Mouse (Mus musculus): Measurements from ENCODE around the gene Zfp786. TPM values are rescaled to one million over a fixed set of nuclear protein-coding genes. Genes with fewer than 3 reads are reported as not detected.
"Not testable (repeated sequence)": the region's sequence is repeated elsewhere in the genome, so short reads cannot be mapped to it uniquely, and the experiment has no call there.

Gene Zfp786
- polyA plus RNA-seq (2015; fragmentation: Nextera tagmentation; extraction: Ambion mirVana): 21.1 and 22.8 TPM in 2 replicates

GRCm38 (mm10) chr6:47830104-47831078 is at the start of gene Zfp786:
Zfp786 (minus strand) TSS chr6:47830867.
- H3K4me1 ChIP-seq: peaks cover 14% of the 10 kb centered on the region
- no peaks in the 10 kb centered on the region for H3K9me3 ChIP-seq
- H3K36me3 ChIP-seq (replicated peaks): peaks cover 6% of the 10 kb centered on the region
- 1% methylated on average over 64 of the region's 64 CpGs for WGBS
- H3K4me2 ChIP-seq: peak within 1 kb of the TSS; percentile 53
- H3K9ac ChIP-seq: peak within 1 kb of the TSS; percentile 92
- peak within 1 kb of the TSS; percentile 96 for H3K27ac ChIP-seq
- H3K4me3 ChIP-seq: peak within 1 kb of the TSS; percentile 79
- peak; percentile 95 for ATAC-seq (replicated peaks)
- no peaks in the 10 kb centered on the region for H3K27me3 ChIP-seq (replicated peaks)

- Histone ChIP-seq H3K36me3 (replicated peaks) (peaks cover 37% of the 10 kb centered on the region), H3K4me1 (peaks cover 18% of the 10 kb centered on the region), H3K9me3 (no peaks in the 10 kb centered on the region), H3K27me3 (replicated peaks) (no peaks in the 10 kb centered on the region), H3K9ac (no peak overlapping the region), H3K27ac (no peak overlapping the region), H3K4me2 (no peak overlapping the region), H3K4me3 (no peak overlapping the region)
- ATAC-seq (replicated peaks): no peak
- WGBS: 95% methylated on average over 10 of the region's 10 CpGs
Measured at GRCm38 (mm10) chr6:47880166-47880565, 49.5 kb upstream of the Zfp786 start.

- Histone ChIP-seq H3K27me3 (replicated peaks) (no peaks in the 10 kb centered on the region), H3K9me3 (no peaks in the 10 kb centered on the region), H3K36me3 (replicated peaks) (peaks cover 31% of the 10 kb centered on the region), H3K27ac (no peak overlapping the region), H3K4me1 (peaks cover 18% of the 10 kb centered on the region), H3K4me3 (peak overlapping the region; percentile 97), H3K4me2 (peak overlapping the region; percentile 61), H3K9ac (peak overlapping the region; percentile 98; the same call in 1 of the 2 replicates)
- WGBS: 66% methylated on average over 4 of the region's 4 CpGs
- no peak for ATAC-seq (replicated peaks)
Measured at GRCm38 (mm10) chr6:47879049-47879716, 48.5 kb upstream of the Zfp786 start.

GRCm38 (mm10) chr6:47878593-47878992 is 47.9 kb upstream of the Zfp786 start:
- H3K27ac ChIP-seq: peak overlapping the region; percentile 98

GRCm38 (mm10) chr6:47878133-47878514 is 47.5 kb upstream of the Zfp786 start:
- peaks cover 18% of the 10 kb centered on the region for H3K4me1 ChIP-seq
- ATAC-seq (replicated peaks): no peak
- WGBS: 0% methylated on average over 11 of the region's 11 CpGs
- H3K9me3 ChIP-seq: no peaks in the 10 kb centered on the region
- H3K27ac ChIP-seq: peak overlapping the region; percentile 98
- H3K4me2 ChIP-seq: peak overlapping the region; percentile 61
- peak overlapping the region; percentile 97 for H3K4me3 ChIP-seq
- H3K36me3 ChIP-seq (replicated peaks): peaks cover 22% of the 10 kb centered on the region
- H3K9ac ChIP-seq: peak overlapping the region; percentile 98
- H3K27me3 ChIP-seq (replicated peaks): no peaks in the 10 kb centered on the region

More at GRCm38 (mm10) chr6:47878593-47878992, 47.9 kb upstream of the Zfp786 start:
- Histone ChIP-seq H3K4me3 (peak overlapping the region; percentile 97), H3K36me3 (replicated peaks) (peaks cover 26% of the 10 kb centered on the region), H3K4me1 (peaks cover 18% of the 10 kb centered on the region), H3K9me3 (no peaks in the 10 kb centered on the region), H3K4me2 (peak overlapping the region; percentile 61), H3K27me3 (replicated peaks) (no peaks in the 10 kb centered on the region), H3K9ac (peak overlapping the region; percentile 98)
- ATAC-seq (replicated peaks): no peak
- 39% methylated on average over 3 of the region's 3 CpGs for WGBS

- H3K27me3 ChIP-seq (replicated peaks): no peaks in the 10 kb centered on the region
- H3K27ac ChIP-seq: peak overlapping the region; percentile 98
- peak overlapping the region; percentile 97 for H3K4me3 ChIP-seq
- H3K9me3 ChIP-seq: no peaks in the 10 kb centered on the region
- peaks cover 17% of the 10 kb centered on the region for H3K36me3 ChIP-seq (replicated peaks)
- peak overlapping the region; percentile 61 for H3K4me2 ChIP-seq
- peaks cover 18% of the 10 kb centered on the region for H3K4me1 ChIP-seq
- ATAC-seq (replicated peaks): peak; percentile 97
- under 1% methylated on average over 68 of the region's 71 CpGs for WGBS
- peak overlapping the region; percentile 98 for H3K9ac ChIP-seq
Measured at GRCm38 (mm10) chr6:47877461-47878132, 46.9 kb upstream of the Zfp786 start.

- peak within 1 kb of the TSS; percentile 97 for H3K4me3 ChIP-seq
- H3K9me3 ChIP-seq: no peaks in the 10 kb centered on the region
- peak within 1 kb of the TSS; percentile 61 for H3K4me2 ChIP-seq
- H3K27me3 ChIP-seq (replicated peaks): no peaks in the 10 kb centered on the region
- H3K9ac ChIP-seq: peak within 1 kb of the TSS; percentile 98
- no peak for ATAC-seq (replicated peaks)
- H3K27ac ChIP-seq: peak within 1 kb of the TSS; percentile 98
- peaks cover 18% of the 10 kb centered on the region for H3K4me1 ChIP-seq
- 6% methylated on average over 9 of the region's 9 CpGs for WGBS
- peaks cover 15% of the 10 kb centered on the region for H3K36me3 ChIP-seq (replicated peaks)
Measured at GRCm38 (mm10) chr6:47877058-47877457, 46.4 kb upstream of the Zfp786 start, which contains the start of gene Zfp282. Zfp282 (plus strand) TSS chr6:47877204.

- H3K4me1 ChIP-seq: no peaks in the 10 kb centered on the region
- WGBS: 87% methylated on average over 5 of the region's 5 CpGs
- H3K27ac ChIP-seq: no peak overlapping the region
- no peak overlapping the region for H3K4me3 ChIP-seq
- ATAC-seq (replicated peaks): no peak
- no peak overlapping the region for H3K4me2 ChIP-seq
- H3K27me3 ChIP-seq (replicated peaks): no peaks in the 10 kb centered on the region
- H3K9me3 ChIP-seq: no peaks in the 10 kb centered on the region
- H3K36me3 ChIP-seq (replicated peaks): peaks cover under 1% of the 10 kb centered on the region; the same call in 1 of the 2 replicates
- no peak overlapping the region for H3K9ac ChIP-seq
Measured at GRCm38 (mm10) chr6:47872266-47872665, 41.6 kb upstream of the Zfp786 start.

- not testable (repeated sequence) for ATAC-seq (replicated peaks)
- 92% methylated on average over 3 of the region's 3 CpGs for WGBS
- H3K36me3 ChIP-seq (replicated peaks): peaks cover 26% of the 10 kb centered on the region
Measured at GRCm38 (mm10) chr6:47857729-47858128, 27.1 kb upstream of the Zfp786 start.

GRCm38 (mm10) chr6:47857241-47857640 is 26.6 kb upstream of the Zfp786 start:
- H3K9me3 ChIP-seq: no peaks in the 10 kb centered on the region
- 91% methylated on average over 6 of the region's 6 CpGs for WGBS
- H3K36me3 ChIP-seq (replicated peaks): peaks cover 23% of the 10 kb centered on the region
- no peaks in the 10 kb centered on the region for H3K27me3 ChIP-seq (replicated peaks)
- H3K4me1 ChIP-seq: no peaks in the 10 kb centered on the region
- no peak for ATAC-seq (replicated peaks)
- H3K27ac ChIP-seq: no peak overlapping the region
- H3K4me2 ChIP-seq: no peak overlapping the region
- H3K4me3 ChIP-seq: no peak overlapping the region
- no peak overlapping the region for H3K9ac ChIP-seq

More at GRCm38 (mm10) chr6:47857729-47858128, 27.1 kb upstream of the Zfp786 start:
- not testable (repeated sequence) for H3K4me2 ChIP-seq; H3K9ac ChIP-seq; H3K27ac ChIP-seq; H3K27me3 ChIP-seq (replicated peaks); H3K4me3 ChIP-seq; H3K9me3 ChIP-seq; H3K4me1 ChIP-seq

GRCm38 (mm10) chr6:47845779-47846178 is 15.1 kb upstream of the Zfp786 start:
- Histone ChIP-seq H3K4me2 (no peak overlapping the region), H3K4me3 (no peak overlapping the region), H3K27me3 (replicated peaks) (no peaks in the 10 kb centered on the region), H3K9me3 (no peaks in the 10 kb centered on the region), H3K27ac (no peak overlapping the region), H3K4me1 (no peaks in the 10 kb centered on the region), H3K36me3 (replicated peaks) (peaks cover 6% of the 10 kb centered on the region; the same call in 1 of the 2 replicates), H3K9ac (no peak overlapping the region)
- no peak for ATAC-seq (replicated peaks)

Data from midbrain, embryonic 15.5 days (tissue).